Mouse (Mus musculus): ENCODE data around the gene Vrk2. TPM values are rescaled to one million over a fixed set of nuclear protein-coding genes. Genes with fewer than 3 reads are reported as not detected.
A peak's percentile ranks its signal among the peaks of the same experiment; 100 is the strongest.

The Vrk2 gene
- polyA plus RNA-seq, 1 experiment from 2014 or later, result 2.4 TPM

GRCm38 (mm10) chr11:26601571-26602175, 7.9 kb upstream of the Vrk2 start:
- no peaks in the 10 kb centered on the region for H3K27me3 ChIP-seq (ENCODE audit: control insufficient read depth, insufficient read depth, low read length)
- H3K4me2 ChIP-seq (ENCODE audit: low read depth, low read length), result no peak overlapping the region
- no peaks in the 10 kb centered on the region for H3K9me3 ChIP-seq (ENCODE audit: control insufficient read depth, low read length)
- ATAC-seq (ENCODE audit: low read depth), result no peak
- 85% methylated on average over 2 of the region's 2 CpGs for WGBS
- no peak overlapping the region for H3K4me3 ChIP-seq (ENCODE audit: low read depth, low read length)
- no peak overlapping the region for H3K9ac ChIP-seq (replicated peaks; ENCODE audit: low read depth, low read length)
- no peak overlapping the region for H3K27ac ChIP-seq (ENCODE audit: low read depth, low read length)
- H3K4me1 ChIP-seq (ENCODE audit: control insufficient read depth, insufficient read depth, low read length), result no peaks in the 10 kb centered on the region
- no peaks in the 10 kb centered on the region for H3K36me3 ChIP-seq (ENCODE audit: control insufficient read depth, insufficient read depth, low read length)

GRCm38 (mm10) chr11:26600692-26601091, 6.9 kb upstream of the Vrk2 start:
- no peak overlapping the region for H3K4me3 ChIP-seq (ENCODE audit: low read depth, low read length)
- WGBS, result 88% methylated on average over 4 of the region's 4 CpGs
- no peaks in the 10 kb centered on the region for H3K9me3 ChIP-seq (ENCODE audit: control insufficient read depth, low read length)
- no peak overlapping the region for H3K9ac ChIP-seq (replicated peaks; ENCODE audit: low read depth, low read length)
- no peak overlapping the region for H3K4me2 ChIP-seq (ENCODE audit: low read depth, low read length)
- ATAC-seq (ENCODE audit: low read depth), result no peak
- H3K36me3 ChIP-seq (ENCODE audit: control insufficient read depth, insufficient read depth, low read length), result no peaks in the 10 kb centered on the region
- no peak overlapping the region for H3K27ac ChIP-seq (ENCODE audit: low read depth, low read length)
- no peaks in the 10 kb centered on the region for H3K4me1 ChIP-seq (ENCODE audit: control insufficient read depth, insufficient read depth, low read length)
- H3K27me3 ChIP-seq (ENCODE audit: control insufficient read depth, insufficient read depth, low read length), result no peaks in the 10 kb centered on the region

GRCm38 (mm10) chr11:26598876-26599275, 5.1 kb upstream of the Vrk2 start:
- no peaks in the 10 kb centered on the region for H3K36me3 ChIP-seq (ENCODE audit: control insufficient read depth, insufficient read depth, low read length)
- ATAC-seq (ENCODE audit: low read depth), result no peak
- H3K4me1 ChIP-seq (ENCODE audit: control insufficient read depth, insufficient read depth, low read length), result no peaks in the 10 kb centered on the region
- H3K4me2 ChIP-seq (ENCODE audit: low read depth, low read length), result no peak overlapping the region
- WGBS, result 86% methylated on average over 1 of the region's 1 CpGs
- no peaks in the 10 kb centered on the region for H3K27me3 ChIP-seq (ENCODE audit: control insufficient read depth, insufficient read depth, low read length)
- H3K9me3 ChIP-seq (ENCODE audit: control insufficient read depth, low read length), result no peaks in the 10 kb centered on the region
- H3K4me3 ChIP-seq (ENCODE audit: low read depth, low read length), result no peak overlapping the region
- H3K27ac ChIP-seq (ENCODE audit: low read depth, low read length), result no peak overlapping the region
- no peak overlapping the region for H3K9ac ChIP-seq (replicated peaks; ENCODE audit: low read depth, low read length)

DNA sequence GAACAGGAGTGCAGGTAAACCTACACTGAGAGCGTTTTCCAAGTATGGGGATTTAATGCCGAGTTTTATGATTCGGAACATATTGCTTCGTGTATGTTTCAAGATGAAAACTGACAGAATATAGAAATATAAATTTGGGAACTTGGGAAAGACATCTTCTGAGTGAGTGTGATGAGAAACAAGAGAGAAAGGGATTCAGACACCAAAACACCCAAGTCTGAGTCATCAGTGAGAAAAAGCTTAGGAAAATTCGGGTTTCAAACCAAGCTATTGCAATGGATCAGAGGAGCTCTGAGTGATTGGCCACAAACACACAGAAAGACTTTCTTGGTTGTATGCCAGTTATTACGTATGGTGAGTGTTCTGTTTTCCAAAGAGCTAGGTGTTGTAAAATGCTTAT, 4.0 kb upstream of the Vrk2 start:
- Histone ChIP-seq H3K4me2 (ENCODE audit: low read depth, low read length) (no peak overlapping the region), H3K9ac (replicated peaks; ENCODE audit: low read depth, low read length) (no peak overlapping the region), H3K9me3 (ENCODE audit: control insufficient read depth, low read length) (no peaks in the 10 kb centered on the region), H3K27me3 (ENCODE audit: control insufficient read depth, insufficient read depth, low read length) (no peaks in the 10 kb centered on the region), H3K4me1 (ENCODE audit: control insufficient read depth, insufficient read depth, low read length) (peaks cover 2% of the 10 kb centered on the region; the same call in 1 of the 2 replicates), H3K4me3 (ENCODE audit: low read depth, low read length) (no peak overlapping the region), H3K27ac (ENCODE audit: low read depth, low read length) (no peak overlapping the region), H3K36me3 (ENCODE audit: control insufficient read depth, insufficient read depth, low read length) (no peaks in the 10 kb centered on the region)
- no peak for ATAC-seq (ENCODE audit: low read depth)
- 81% methylated on average over 6 of the region's 6 CpGs for WGBS

DNA sequence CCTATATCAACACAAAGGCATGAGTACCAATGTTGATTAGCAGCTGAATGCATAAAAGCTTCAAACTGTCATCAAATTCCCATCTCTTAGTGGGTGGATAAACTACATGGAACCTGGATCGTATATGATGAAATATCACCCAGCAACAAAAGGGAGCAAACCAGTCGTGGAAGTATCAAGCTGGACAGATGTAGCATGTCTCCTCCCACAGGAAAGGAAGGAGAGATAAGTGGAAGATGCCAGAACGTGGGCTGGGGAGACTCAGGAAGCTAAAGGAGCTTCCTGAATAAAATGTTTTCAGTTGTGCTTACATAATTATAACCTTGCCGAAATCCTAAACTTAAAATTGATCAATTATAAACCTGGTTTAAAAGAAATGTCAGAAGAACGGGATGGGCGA, 3.3 kb upstream of the Vrk2 start:
- WGBS, result 86% methylated on average over 6 of the region's 6 CpGs
- Histone ChIP-seq H3K27me3 (ENCODE audit: control insufficient read depth, insufficient read depth, low read length) (no peaks in the 10 kb centered on the region), H3K4me3 (ENCODE audit: low read depth, low read length) (no peak overlapping the region), H3K36me3 (ENCODE audit: control insufficient read depth, insufficient read depth, low read length) (no peaks in the 10 kb centered on the region), H3K4me2 (ENCODE audit: low read depth, low read length) (no peak overlapping the region), H3K9me3 (ENCODE audit: control insufficient read depth, low read length) (no peaks in the 10 kb centered on the region), H3K27ac (ENCODE audit: low read depth, low read length) (no peak overlapping the region), H3K9ac (replicated peaks; ENCODE audit: low read depth, low read length) (no peak overlapping the region), H3K4me1 (ENCODE audit: control insufficient read depth, insufficient read depth, low read length) (peaks cover 5% of the 10 kb centered on the region; the same call in 1 of the 2 replicates)
- ATAC-seq (ENCODE audit: low read depth), result no peak

DNA sequence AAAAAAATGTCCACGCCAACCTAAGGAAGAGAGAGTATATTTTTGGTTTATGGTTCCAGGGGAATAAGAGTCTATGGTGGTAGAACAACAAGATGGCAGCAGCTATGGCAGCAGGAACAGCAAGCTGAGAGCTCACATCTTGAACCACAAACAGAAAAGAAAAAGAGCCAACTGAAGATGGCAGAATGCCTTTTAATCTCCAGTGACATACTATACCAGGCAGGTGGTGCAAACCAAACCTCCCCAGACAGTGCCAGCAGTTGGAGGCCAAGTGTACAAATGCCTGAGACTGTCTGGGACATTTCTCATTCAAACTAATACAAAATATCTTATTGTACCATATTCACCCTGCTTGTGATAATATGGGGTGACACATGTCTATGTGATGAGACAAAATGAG, 2.4 kb upstream of the Vrk2 start:
- H3K9me3 ChIP-seq (ENCODE audit: control insufficient read depth, low read length), result no peaks in the 10 kb centered on the region
- H3K27me3 ChIP-seq (ENCODE audit: control insufficient read depth, insufficient read depth, low read length), result no peaks in the 10 kb centered on the region
- no peak overlapping the region for H3K4me2 ChIP-seq (ENCODE audit: low read depth, low read length)
- H3K4me1 ChIP-seq (ENCODE audit: control insufficient read depth, insufficient read depth, low read length), result peaks cover 5% of the 10 kb centered on the region; the same call in 1 of the 2 replicates
- no peak overlapping the region for H3K27ac ChIP-seq (ENCODE audit: low read depth, low read length)
- H3K36me3 ChIP-seq (ENCODE audit: control insufficient read depth, insufficient read depth, low read length), result no peaks in the 10 kb centered on the region
- 97% methylated on average over 1 of the region's 1 CpGs for WGBS
- ATAC-seq (ENCODE audit: low read depth), result no peak
- no peak overlapping the region for H3K9ac ChIP-seq (replicated peaks; ENCODE audit: low read depth, low read length)
- H3K4me3 ChIP-seq (ENCODE audit: low read depth, low read length), result no peak overlapping the region

- H3K9ac ChIP-seq (replicated peaks; ENCODE audit: low read depth, low read length), result no peak overlapping the region
- WGBS, result 100% methylated on average over 1 of the region's 1 CpGs
These were observed 688 bp upstream of the Vrk2 start for GRCm38 (mm10) chr11:26594487-26594886.

DNA sequence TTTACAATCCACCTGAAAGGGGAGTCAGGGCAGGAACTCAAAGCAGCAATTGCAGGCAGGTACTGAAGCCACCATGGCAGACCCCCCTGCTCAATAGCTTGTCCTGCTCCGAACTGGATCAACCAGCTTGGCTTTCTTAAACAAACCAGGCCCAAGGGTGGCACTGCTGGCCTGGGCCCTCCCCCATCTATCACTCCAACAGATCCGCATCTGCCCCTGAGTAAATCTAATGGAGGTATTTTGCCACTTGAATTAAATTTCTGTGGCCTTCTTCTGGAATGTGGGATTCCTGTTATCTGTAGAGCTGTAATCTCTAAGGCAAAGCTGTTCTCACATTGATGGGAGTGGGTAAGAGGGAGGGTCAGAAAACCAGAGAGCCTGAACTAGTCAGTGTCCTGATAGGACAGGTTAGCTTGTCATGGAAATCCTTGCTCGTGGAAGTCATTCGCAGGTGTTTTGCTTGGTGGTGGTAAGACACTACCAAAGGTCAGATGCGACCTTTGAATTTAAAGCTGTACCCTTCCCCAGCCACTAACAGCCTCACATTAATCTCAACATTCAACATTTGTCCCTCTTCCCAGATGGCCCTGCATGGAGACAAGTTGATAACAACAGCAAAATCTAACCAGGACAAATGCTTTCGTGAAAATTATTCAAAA, 1.3 kb downstream of the Vrk2 start:
- H3K9ac ChIP-seq (replicated peaks; ENCODE audit: low read depth, low read length), result no peak overlapping the region
- peak overlapping the region; percentile 54 for H3K4me3 ChIP-seq (ENCODE audit: low read depth, low read length)
- peaks cover 5% of the 10 kb centered on the region; the same call in 1 of the 2 replicates for H3K4me1 ChIP-seq (ENCODE audit: control insufficient read depth, insufficient read depth, low read length)
- peak overlapping the region; percentile 92 for H3K4me2 ChIP-seq (ENCODE audit: low read depth, low read length)
- H3K9me3 ChIP-seq (ENCODE audit: control insufficient read depth, low read length), result no peaks in the 10 kb centered on the region
- H3K27ac ChIP-seq (ENCODE audit: low read depth, low read length), result no peak overlapping the region
- H3K27me3 ChIP-seq (ENCODE audit: control insufficient read depth, insufficient read depth, low read length), result no peaks in the 10 kb centered on the region
- no peak for ATAC-seq (ENCODE audit: low read depth)
- WGBS, result 28% methylated on average over 6 of the region's 6 CpGs
- H3K36me3 ChIP-seq (ENCODE audit: control insufficient read depth, insufficient read depth, low read length), result no peaks in the 10 kb centered on the region

More at GRCm38 (mm10) chr11:26594487-26594886, 688 bp upstream of the Vrk2 start:
- Histone ChIP-seq H3K4me3 (ENCODE audit: low read depth, low read length) (no peak overlapping the region), H3K36me3 (ENCODE audit: control insufficient read depth, insufficient read depth, low read length) (no peaks in the 10 kb centered on the region), H3K4me1 (ENCODE audit: control insufficient read depth, insufficient read depth, low read length) (peaks cover 5% of the 10 kb centered on the region; the same call in 1 of the 2 replicates), H3K27ac (ENCODE audit: low read depth, low read length) (no peak overlapping the region), H3K27me3 (ENCODE audit: control insufficient read depth, insufficient read depth, low read length) (no peaks in the 10 kb centered on the region), H3K9me3 (ENCODE audit: control insufficient read depth, low read length) (no peaks in the 10 kb centered on the region), H3K4me2 (ENCODE audit: low read depth, low read length) (no peak overlapping the region)
- no peak for ATAC-seq (ENCODE audit: low read depth)

DNA sequence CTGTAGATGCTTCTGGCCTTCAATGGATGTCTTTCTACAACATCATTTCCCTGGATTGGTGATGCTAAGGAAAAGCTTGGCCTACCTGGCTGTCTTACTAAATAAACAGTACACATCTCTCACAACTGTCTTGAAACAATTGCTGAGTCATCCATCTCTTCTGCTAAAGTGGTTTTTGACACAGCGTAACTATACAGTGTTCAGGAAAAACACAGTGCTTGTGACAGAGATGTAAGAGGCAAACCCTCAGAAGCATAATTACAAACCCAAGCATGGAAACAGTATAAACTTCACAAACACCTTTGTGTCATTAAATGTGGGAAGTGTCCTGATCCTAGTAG, 6.6 kb downstream of the Vrk2 start:
- Histone ChIP-seq H3K4me1 (ENCODE audit: control insufficient read depth, insufficient read depth, low read length) (no peaks in the 10 kb centered on the region), H3K36me3 (ENCODE audit: control insufficient read depth, insufficient read depth, low read length) (no peaks in the 10 kb centered on the region), H3K27ac (ENCODE audit: low read depth, low read length) (no peak overlapping the region), H3K9ac (replicated peaks; ENCODE audit: low read depth, low read length) (no peak overlapping the region), H3K4me2 (ENCODE audit: low read depth, low read length) (no peak overlapping the region), H3K9me3 (ENCODE audit: control insufficient read depth, low read length) (no peaks in the 10 kb centered on the region), H3K4me3 (ENCODE audit: low read depth, low read length) (no peak overlapping the region), H3K27me3 (ENCODE audit: control insufficient read depth, insufficient read depth, low read length) (no peaks in the 10 kb centered on the region)
- ATAC-seq (ENCODE audit: low read depth), result no peak
- WGBS, result 86% methylated on average over 1 of the region's 1 CpGs
